Mouse (Mus musculus) lung, embryonic 14.5 days (tissue): ENCODE results near the gene Ets2. TPM values are rescaled to one million over a fixed set of nuclear protein-coding genes. Genes with fewer than 3 reads are reported as not detected.

ENCODE experiments used
- ATAC-seq: fragments of 200-750 bp; cut with Nextera tagmentation; 2 replicates; pipeline ENCODE4 v1.8.0; 2017; ENCODE audit warnings: mild to moderate bottlenecking, moderate TSS enrichment, moderate library complexity; ENCODE audit not compliant: insufficient read depth
- DNase-seq: peaks from one replicate; pipeline ENCODE4 v3.0.0-alpha.2; 2015
- H3K27ac ChIP-seq: fragments of 300-500 bp; sonication (generic); 2 replicates; pipeline ENCODE4 v1.5.1; 2014; ENCODE audit warnings: low read depth, mild to moderate bottlenecking, moderate library complexity
- H3K27me3 ChIP-seq: fragments of 300-500 bp; sonication (generic); 2 replicates; pipeline ENCODE4 v1.6.1; 2014; ENCODE audit warnings: low read length, control low read depth; ENCODE audit not compliant: insufficient read depth
- H3K36me3 ChIP-seq: fragments of 300-500 bp; sonication (generic); 2 replicates; pipeline ENCODE4 v1.6.1; 2014; ENCODE audit warnings: control low read depth; ENCODE audit not compliant: insufficient read depth
- H3K4me1 ChIP-seq: fragments of 300-500 bp; sonication (generic); 2 replicates; pipeline ENCODE4 v1.6.1; 2014; ENCODE audit warnings: antibody characterized with exemption, control low read depth; ENCODE audit not compliant: insufficient read depth
- H3K4me2 ChIP-seq: fragments of 300-500 bp; sonication (generic); 2 replicates; pipeline ENCODE4 v1.6.1; 2014; ENCODE audit warnings: mild to moderate bottlenecking
- H3K4me3 ChIP-seq: fragments of 300-500 bp; sonication (generic); 2 replicates; pipeline ENCODE4 v1.5.1; 2014; ENCODE audit warnings: low read depth, low read length
- H3K9ac ChIP-seq: fragments of 300-500 bp; sonication (generic); 2 replicates; pipeline ENCODE4 v1.6.1; 2014
- H3K9me3 ChIP-seq: fragments of 300-500 bp; sonication (generic); 2 replicates; pipeline ENCODE4 v1.6.1; 2016; ENCODE audit warnings: low read depth, low read length, control low read depth
- CTCF ChIP-seq: IDR thresholded peaks from 2 replicates; pipeline ENCODE4 v1.5.1; 2016; ENCODE audit warnings: antibody characterized with exemption, low read depth
- WGBS: fragments of 180-500 bp; shearing (Covaris S2); extraction: QIAGEN DNeasy Blood & Tissue Kit; methylation state at CpG from one replicate; pipeline ENCODE4 v1.1.7; 2014; 5-methylcytosine and 5-hydroxymethylcytosine counted together
- polyA plus RNA-seq: library from polyadenylated mRNA; unstranded; fragments of >200 nt; fragmentation: Nextera tagmentation; extraction: Ambion mirVana; gene quantifications from 2 replicates; pipeline ENCODE4 v1.2.1, GENCODE M21; 2014

The Ets2 gene
- polyA plus RNA-seq, 1 experiment from 2014 or later = 72.6 TPM

DNA sequence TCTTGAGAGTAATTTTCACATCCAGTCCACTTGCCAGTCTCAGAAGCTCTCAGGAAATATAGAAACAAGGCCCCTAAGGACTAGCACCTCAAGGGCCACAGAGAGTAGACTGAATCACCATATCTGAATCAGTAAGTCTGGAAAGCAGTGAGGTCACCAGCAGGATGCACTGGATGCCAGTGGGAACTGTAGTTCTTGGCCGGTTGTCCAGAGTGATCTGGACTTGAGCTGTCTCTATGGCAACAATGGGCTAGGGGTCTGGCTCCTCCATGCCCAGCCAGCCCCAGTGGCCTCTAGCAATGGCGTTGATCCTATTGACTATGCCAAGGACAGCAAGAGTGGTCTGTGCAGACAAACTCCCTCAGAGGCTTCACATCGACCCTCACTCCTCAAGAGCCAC, 64.3 kb downstream of the Ets2 start:
- Histone ChIP-seq H3K27ac (no peak overlapping the region), H3K36me3 (no peaks in the 10 kb centered on the region), H3K9me3 (no peaks in the 10 kb centered on the region), H3K4me3 (no peak overlapping the region), H3K27me3 (no peaks in the 10 kb centered on the region), H3K9ac (no peak overlapping the region), H3K4me2 (no peak overlapping the region), H3K4me1 (0 out of 2 replicates have a peak, but pooled peaks cover 4% of the 10 kb centered on the region)
- DNase-seq (no peak), ATAC-seq (no peak)
- 73% methylated on average over 3 of the region's 3 CpGs for WGBS
- TF ChIP-seq CTCF = no peak

DNA sequence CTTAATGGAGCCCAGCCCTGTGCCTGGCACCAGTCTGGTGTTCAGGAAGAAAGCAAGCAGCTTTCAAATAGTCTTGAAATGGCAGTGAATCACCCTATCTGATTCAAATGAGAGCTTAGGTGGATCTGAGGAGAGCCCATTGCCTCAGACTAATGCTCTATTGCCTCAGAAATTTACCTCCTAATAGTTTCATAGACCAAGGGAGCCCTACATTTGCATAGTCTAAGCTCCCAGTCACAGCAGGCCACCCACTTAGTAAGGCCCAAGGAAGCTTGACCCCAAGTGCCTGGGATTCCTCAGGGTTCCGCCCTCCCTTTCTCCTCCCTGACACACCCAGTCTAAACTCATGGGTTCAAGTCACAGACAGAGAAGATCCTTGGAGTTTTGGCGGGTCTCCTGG, 65.4 kb downstream of the Ets2 start:
- no peak overlapping the region for H3K4me3 ChIP-seq
- 58% methylated on average over 2 of the region's 2 CpGs for WGBS
- no peak overlapping the region for H3K27ac ChIP-seq
- no peaks in the 10 kb centered on the region for H3K36me3 ChIP-seq
- H3K9me3 ChIP-seq = no peaks in the 10 kb centered on the region
- DNase-seq (no peak), ATAC-seq (no peak)
- no peak overlapping the region for H3K4me2 ChIP-seq
- no peak for TF ChIP-seq CTCF
- H3K9ac ChIP-seq = no peak overlapping the region
- H3K4me1 ChIP-seq = peaks cover 9% of the 10 kb centered on the region; the same call in 1 of the 2 replicates
- no peaks in the 10 kb centered on the region for H3K27me3 ChIP-seq

DNA sequence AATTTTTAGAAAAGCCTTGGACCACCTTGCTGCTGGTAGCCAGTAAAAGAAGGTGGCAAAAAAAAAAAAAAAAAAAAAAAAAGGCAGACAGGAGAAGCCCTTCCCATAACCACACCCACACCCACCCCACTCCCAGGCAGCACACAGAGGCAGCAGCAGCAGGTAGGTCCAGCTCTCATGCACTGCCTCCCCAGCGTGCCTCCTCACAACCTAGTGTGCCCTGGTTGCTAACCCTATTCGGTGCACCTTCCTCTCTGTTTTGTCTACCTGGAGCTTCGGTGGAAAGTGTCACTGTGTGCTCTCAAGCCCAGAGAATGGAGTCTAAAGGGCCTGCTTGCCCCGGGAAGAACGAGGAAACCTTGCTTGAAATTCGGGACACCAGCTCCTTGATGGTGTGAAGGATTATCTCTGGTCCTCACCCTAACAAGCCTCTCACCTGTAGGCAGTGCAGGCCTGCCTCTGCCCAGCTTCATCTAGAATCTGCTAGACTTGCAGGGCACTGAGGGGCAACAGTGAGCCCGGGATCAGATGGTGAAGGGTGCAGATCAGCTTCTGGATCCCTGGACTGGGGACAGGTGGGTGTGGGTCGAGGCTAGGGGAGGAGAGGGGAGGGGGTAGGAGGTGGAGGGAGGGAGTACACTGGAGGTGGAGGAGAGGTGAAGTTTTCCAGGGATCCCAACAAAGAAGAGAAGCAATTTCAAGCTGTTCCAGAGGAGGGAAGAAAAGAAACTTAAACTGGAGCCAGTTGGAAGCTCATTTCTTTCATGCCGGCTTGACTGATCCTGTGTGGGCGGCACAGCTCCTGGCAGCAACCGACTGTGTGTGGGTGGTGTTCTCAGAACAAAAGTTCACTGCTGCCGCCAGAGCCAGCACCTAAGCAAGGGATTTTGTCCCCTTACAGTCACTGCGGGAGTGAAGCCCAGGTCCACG, 67.5 kb downstream of the Ets2 start:
- ATAC-seq (0 out of 2 replicates have a peak, but pooled peaks have one; percentile 20), DNase-seq (peak; percentile 42)
- H3K36me3 ChIP-seq = no peaks in the 10 kb centered on the region
- H3K9ac ChIP-seq = no peak overlapping the region
- H3K27ac ChIP-seq = 0 out of 2 replicates have a peak overlapping the region, but pooled peaks have one; percentile 24
- H3K4me2 ChIP-seq = 0 out of 2 replicates have a peak overlapping the region, but pooled peaks have one; percentile 10
- H3K9me3 ChIP-seq = no peaks in the 10 kb centered on the region
- no peak for TF ChIP-seq CTCF
- H3K27me3 ChIP-seq = no peaks in the 10 kb centered on the region
- H3K4me1 ChIP-seq = peaks cover 11% of the 10 kb centered on the region; the same call in 1 of the 2 replicates
- 37% methylated on average over 14 of the region's 14 CpGs for WGBS
- no peak overlapping the region for H3K4me3 ChIP-seq

DNA sequence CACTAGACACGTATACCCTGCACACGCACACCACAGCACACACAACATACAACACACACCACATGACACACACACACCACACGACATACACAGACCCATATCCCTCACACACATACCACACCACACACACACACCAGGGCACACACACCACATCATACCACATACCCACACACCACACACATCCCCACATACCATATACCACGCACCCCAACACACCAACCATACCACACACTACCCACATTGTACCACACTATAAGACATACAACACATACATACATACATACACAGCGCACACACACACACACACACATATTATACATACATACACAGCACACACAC, 68.1 kb downstream of the Ets2 start:
- WGBS = 88% methylated on average over 5 of the region's 5 CpGs
- Histone ChIP-seq H3K36me3 (no peaks in the 10 kb centered on the region), H3K9ac (no peak overlapping the region), H3K9me3 (no peaks in the 10 kb centered on the region), H3K4me3 (no peak overlapping the region), H3K4me1 (peaks cover 11% of the 10 kb centered on the region; the same call in 1 of the 2 replicates), H3K27me3 (no peaks in the 10 kb centered on the region), H3K4me2 (0 out of 2 replicates have a peak overlapping the region, but pooled peaks have one; percentile 10), H3K27ac (0 out of 2 replicates have a peak overlapping the region, but pooled peaks have one; percentile 24)
- no peak for TF ChIP-seq CTCF
- DNase-seq (no peak), ATAC-seq (peak; percentile 28)

DNA sequence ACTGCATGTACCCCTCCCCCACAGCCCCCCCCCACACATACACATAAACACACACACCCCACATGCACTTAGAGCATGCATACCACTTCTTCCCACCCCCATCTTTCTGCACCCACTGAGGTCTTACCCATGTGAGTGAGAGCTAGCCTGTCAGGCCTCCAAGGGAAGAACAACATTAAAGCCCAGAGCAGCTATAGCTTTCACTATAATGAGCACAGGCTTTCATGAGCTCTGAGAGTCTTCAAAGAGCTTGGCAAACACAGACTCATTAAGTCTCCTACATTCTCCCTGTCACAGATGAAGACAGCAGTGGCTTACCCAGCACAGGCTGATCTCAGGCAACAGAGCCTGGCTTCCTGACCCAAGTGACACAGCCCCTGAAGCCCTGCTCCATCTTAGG, 68.5 kb downstream of the Ets2 start:
- no peaks in the 10 kb centered on the region for H3K27me3 ChIP-seq
- no peaks in the 10 kb centered on the region for H3K9me3 ChIP-seq
- no peak for TF ChIP-seq CTCF
- DNase-seq (peak; percentile 26), ATAC-seq (peak; percentile 9; the same call in 1 of the 2 replicates)
- no peak overlapping the region for H3K9ac ChIP-seq
- H3K4me1 ChIP-seq = peaks cover 11% of the 10 kb centered on the region; the same call in 1 of the 2 replicates
- H3K36me3 ChIP-seq = no peaks in the 10 kb centered on the region
- H3K4me2 ChIP-seq = no peak overlapping the region
- H3K4me3 ChIP-seq = no peak overlapping the region
- peak overlapping the region; percentile 56; the same call in 1 of the 2 replicates for H3K27ac ChIP-seq

Other genes starting within 250 kb of the Ets2 start
- gene Erg, start 115.5 kb upstream of the Ets2 start, polyA plus RNA-seq = 8.6 and 9.1 TPM in 2 replicates